Mouse (Mus musculus) lung, embryonic 14.5 days (tissue): ENCODE data around the gene Aff1. TPM values are rescaled to one million over a fixed set of nuclear protein-coding genes. Genes with fewer than 3 reads are reported as not detected.

Experiments used
- ATAC-seq: fragments of 200-750 bp; cut with Nextera tagmentation; 2 replicates; pipeline ENCODE4 v1.8.0; 2017; ENCODE audit warnings: mild to moderate bottlenecking, moderate TSS enrichment, moderate library complexity; ENCODE audit not compliant: insufficient read depth
- DNase-seq: peaks from one replicate; pipeline ENCODE4 v3.0.0-alpha.2; 2015
- H3K27ac ChIP-seq: fragments of 300-500 bp; sonication (generic); 2 replicates; pipeline ENCODE4 v1.5.1; 2014; ENCODE audit warnings: low read depth, mild to moderate bottlenecking, moderate library complexity
- H3K27me3 ChIP-seq: fragments of 300-500 bp; sonication (generic); 2 replicates; pipeline ENCODE4 v1.6.1; 2014; ENCODE audit warnings: low read length, control low read depth; ENCODE audit not compliant: insufficient read depth
- H3K36me3 ChIP-seq: fragments of 300-500 bp; sonication (generic); 2 replicates; pipeline ENCODE4 v1.6.1; 2014; ENCODE audit warnings: control low read depth; ENCODE audit not compliant: insufficient read depth
- H3K4me1 ChIP-seq: fragments of 300-500 bp; sonication (generic); 2 replicates; pipeline ENCODE4 v1.6.1; 2014; ENCODE audit warnings: antibody characterized with exemption, control low read depth; ENCODE audit not compliant: insufficient read depth
- H3K4me2 ChIP-seq: fragments of 300-500 bp; sonication (generic); 2 replicates; pipeline ENCODE4 v1.6.1; 2014; ENCODE audit warnings: mild to moderate bottlenecking
- H3K4me3 ChIP-seq: fragments of 300-500 bp; sonication (generic); 2 replicates; pipeline ENCODE4 v1.5.1; 2014; ENCODE audit warnings: low read depth, low read length
- H3K9ac ChIP-seq: fragments of 300-500 bp; sonication (generic); 2 replicates; pipeline ENCODE4 v1.6.1; 2014
- H3K9me3 ChIP-seq: fragments of 300-500 bp; sonication (generic); 2 replicates; pipeline ENCODE4 v1.6.1; 2016; ENCODE audit warnings: low read depth, low read length, control low read depth
- CTCF ChIP-seq: IDR thresholded peaks from 2 replicates; pipeline ENCODE4 v1.5.1; 2016; ENCODE audit warnings: antibody characterized with exemption, low read depth
- WGBS: fragments of 180-500 bp; shearing (Covaris S2); extraction: QIAGEN DNeasy Blood & Tissue Kit; methylation state at CpG from one replicate; pipeline ENCODE4 v1.1.7; 2014; 5-methylcytosine and 5-hydroxymethylcytosine counted together
- polyA plus RNA-seq: library from polyadenylated mRNA; unstranded; fragments of >200 nt; fragmentation: Nextera tagmentation; extraction: Ambion mirVana; gene quantifications from 2 replicates; pipeline ENCODE4 v1.2.1, GENCODE M21; 2014

Aff1 gene
- polyA plus RNA-seq, 1 experiment from 2014 or later: 7.1 TPM

DNA sequence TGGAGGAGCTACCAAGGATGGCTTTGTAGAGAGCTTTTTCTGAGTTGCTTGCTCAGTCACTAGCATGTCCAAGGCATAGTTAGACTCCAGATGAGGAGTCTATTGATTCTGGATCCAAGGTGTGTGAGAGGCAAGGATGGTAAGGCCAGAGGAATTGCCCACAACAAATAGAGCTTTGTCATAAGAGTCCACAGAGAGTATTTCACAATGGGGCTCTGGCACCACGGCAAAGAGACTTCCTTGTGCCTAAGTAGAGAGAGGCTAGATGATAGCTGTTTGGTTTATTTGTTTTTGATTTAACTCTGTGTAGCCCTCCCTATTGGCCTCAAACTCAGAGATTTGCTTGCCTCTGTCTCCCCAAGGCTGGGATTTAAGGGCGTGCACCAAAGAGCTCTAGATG, 54.9 kb downstream of the Aff1 start:
- no peak for DNase-seq
- TF ChIP-seq CTCF: no peak
- no peaks in the 10 kb centered on the region for H3K4me1 ChIP-seq
- no peaks in the 10 kb centered on the region for H3K36me3 ChIP-seq
- H3K27me3 ChIP-seq: no peaks in the 10 kb centered on the region
- no peak for ATAC-seq
- H3K4me3 ChIP-seq: no peak overlapping the region
- H3K4me2 ChIP-seq: no peak overlapping the region
- H3K9me3 ChIP-seq: no peaks in the 10 kb centered on the region
- 71% methylated on average over 2 of the region's 2 CpGs for WGBS
- H3K9ac ChIP-seq: no peak overlapping the region
- no peak overlapping the region for H3K27ac ChIP-seq

DNA sequence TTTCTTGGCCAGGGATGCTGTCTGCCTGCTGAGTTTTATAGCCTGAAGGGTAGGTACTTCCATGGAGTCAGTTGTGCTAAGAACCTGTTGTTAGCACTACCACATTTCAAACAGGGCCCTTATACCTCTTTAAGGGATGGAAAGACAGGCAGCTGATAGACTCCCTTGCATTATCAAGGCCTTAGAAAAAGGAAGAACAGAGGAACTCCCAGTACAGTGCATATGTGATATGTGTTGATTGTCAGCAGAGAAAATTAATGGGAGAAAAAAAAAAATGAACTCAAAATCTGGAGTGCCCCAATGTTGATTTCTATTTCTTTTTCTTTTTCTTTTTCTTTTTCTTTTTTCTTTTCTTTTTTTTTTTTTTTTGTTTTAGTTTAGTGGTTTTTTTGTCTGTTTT, 56.2 kb downstream of the Aff1 start:
- ATAC-seq (no peak), DNase-seq (no peak)
- Histone ChIP-seq H3K36me3 (no peaks in the 10 kb centered on the region), H3K27me3 (no peaks in the 10 kb centered on the region), H3K4me3 (no peak overlapping the region), H3K9ac (no peak overlapping the region), H3K4me1 (peaks cover 5% of the 10 kb centered on the region; the same call in 1 of the 2 replicates), H3K27ac (no peak overlapping the region), H3K9me3 (no peaks in the 10 kb centered on the region), H3K4me2 (no peak overlapping the region)
- no peak for TF ChIP-seq CTCF

DNA sequence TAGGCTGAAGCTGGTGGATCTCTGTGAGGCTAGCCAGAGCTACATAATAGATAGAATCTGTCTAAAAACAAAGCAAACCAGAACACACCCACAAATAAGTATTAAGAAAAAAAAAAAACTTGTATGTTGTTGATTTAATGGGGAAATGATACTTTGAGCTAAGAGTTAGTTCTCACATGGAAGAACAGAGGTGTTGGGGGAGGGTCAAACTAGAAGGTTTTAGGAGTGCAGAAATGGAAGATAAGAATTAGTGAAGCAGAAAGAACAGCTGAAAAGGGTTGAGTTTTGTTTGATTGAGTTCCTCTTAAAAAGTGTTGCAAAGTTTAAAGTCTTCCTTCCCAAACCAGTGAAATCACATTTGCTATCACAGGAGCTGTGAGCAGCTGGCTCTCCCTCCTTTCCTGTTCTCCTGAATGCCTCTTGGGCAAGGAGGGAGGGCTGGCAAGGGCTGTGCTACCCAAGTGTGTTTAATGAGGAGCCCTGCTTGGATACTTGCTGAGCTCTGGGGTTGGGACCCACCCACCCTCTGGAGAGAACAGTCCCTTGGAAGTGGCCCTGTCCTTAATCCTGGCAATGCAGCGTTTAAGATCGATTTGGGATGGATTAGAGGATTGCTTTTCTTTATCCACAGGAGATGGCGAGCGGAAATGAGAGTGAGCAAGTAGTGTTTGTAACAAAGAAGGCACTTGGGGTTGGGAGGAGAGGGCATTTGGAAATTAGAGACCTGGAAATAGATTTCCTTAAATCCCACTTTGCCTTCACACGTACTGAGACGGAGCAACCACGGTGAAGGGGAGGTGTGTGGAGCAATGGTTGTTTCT, 57.5 kb downstream of the Aff1 start:
- DNase-seq (no peak), ATAC-seq (no peak)
- H3K27me3 ChIP-seq: no peaks in the 10 kb centered on the region
- H3K36me3 ChIP-seq: no peaks in the 10 kb centered on the region
- no peak for TF ChIP-seq CTCF
- H3K9ac ChIP-seq: no peak overlapping the region
- no peak overlapping the region for H3K27ac ChIP-seq
- H3K4me3 ChIP-seq: no peak overlapping the region
- H3K4me1 ChIP-seq: peaks cover 5% of the 10 kb centered on the region; the same call in 1 of the 2 replicates
- H3K4me2 ChIP-seq: no peak overlapping the region
- WGBS: 67% methylated on average over 7 of the region's 7 CpGs
- H3K9me3 ChIP-seq: no peaks in the 10 kb centered on the region

DNA sequence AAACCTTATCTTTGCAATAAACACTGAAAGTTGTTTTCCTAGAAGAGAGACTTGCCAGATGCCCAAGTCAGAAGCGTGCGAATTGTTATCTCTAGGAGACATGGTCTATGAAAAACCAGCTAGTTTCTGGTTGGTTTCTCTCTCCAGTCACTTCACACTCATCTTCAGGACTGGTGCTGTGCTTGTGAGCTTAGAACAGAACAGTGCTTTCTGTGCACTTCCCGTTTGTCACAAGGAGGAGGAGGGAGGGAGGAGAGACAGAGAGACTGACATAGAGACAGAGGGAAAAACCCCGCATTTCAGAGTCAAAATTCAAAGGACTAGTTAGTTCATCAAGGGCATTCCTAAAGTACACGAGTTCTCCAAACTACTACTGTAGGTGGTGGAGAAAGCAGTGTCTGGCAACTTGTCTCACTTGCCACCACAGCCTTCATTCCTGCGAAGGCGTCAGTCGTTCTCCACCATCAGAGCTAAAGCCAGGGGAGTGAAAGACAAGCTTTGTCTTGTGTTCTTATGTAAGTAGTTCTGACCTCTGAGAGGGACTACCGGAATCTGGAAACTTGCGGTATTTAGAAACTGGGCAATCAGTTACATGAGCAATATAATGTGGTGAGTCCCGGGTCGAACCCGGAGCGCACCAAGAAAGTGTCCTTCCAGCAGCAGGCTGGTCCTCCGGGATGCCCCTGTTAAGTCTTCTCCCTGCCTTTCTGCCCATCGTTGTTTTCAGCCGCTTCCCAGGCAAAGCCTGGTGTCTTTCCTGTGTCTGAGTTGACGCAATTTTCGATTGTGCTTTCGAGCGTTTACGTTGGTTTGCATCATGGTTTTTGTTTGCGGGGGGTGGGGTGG, 60.7 kb downstream of the Aff1 start:
- H3K9me3 ChIP-seq: no peaks in the 10 kb centered on the region
- H3K4me2 ChIP-seq: peak overlapping the region; percentile 93
- peaks cover 5% of the 10 kb centered on the region; the same call in 1 of the 2 replicates for H3K4me1 ChIP-seq
- H3K36me3 ChIP-seq: no peaks in the 10 kb centered on the region
- ATAC-seq (peak; percentile 12; the same call in 1 of the 2 replicates), DNase-seq (peak; percentile 44)
- H3K4me3 ChIP-seq: peak overlapping the region; percentile 72
- H3K27ac ChIP-seq: peak overlapping the region; percentile 92
- H3K9ac ChIP-seq: peak overlapping the region; percentile 75
- WGBS: 1% methylated on average over 23 of the region's 23 CpGs
- no peak for TF ChIP-seq CTCF
- H3K27me3 ChIP-seq: no peaks in the 10 kb centered on the region

DNA sequence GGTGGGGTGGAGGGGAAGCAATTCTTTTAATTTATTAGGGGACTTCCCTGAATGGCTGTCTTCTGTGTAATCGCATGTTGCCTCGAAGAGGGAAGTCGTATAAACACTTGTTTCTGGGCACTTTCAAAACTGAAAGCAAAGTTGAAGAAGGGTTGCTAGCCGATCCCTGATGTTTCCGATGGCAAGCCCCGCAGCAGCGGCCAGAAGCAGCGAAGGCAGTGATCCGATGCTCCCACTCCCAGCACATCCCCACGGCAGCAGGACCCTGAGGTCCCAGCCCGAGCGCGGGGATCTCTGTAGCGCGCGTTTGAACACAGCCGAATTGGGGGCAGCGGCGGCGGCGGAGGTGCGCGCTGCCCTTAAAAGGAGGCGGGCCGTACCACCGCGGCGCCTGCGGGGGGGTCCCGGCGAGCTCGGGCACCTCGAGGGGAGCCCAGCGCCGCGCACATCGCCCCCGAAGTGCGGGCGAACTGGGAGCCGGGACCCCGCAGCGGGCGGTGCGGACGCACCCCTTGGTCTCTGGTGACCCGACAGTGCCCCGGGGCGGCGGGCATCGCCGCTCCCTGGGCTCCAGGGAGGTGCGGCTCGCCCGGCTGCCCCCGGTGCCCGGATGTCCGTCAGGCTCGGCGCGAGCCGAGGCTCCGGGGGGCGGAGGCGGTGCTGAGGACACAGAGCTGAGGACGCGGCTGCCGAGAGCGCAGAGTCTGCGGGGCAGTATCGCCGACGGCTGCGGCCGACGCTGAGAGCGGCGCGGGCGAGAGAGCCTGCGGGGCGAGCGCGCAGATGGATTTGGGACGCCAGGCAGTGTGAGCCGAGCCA, 61.5 kb downstream of the Aff1 start:
- H3K4me1 ChIP-seq: peaks cover 5% of the 10 kb centered on the region; the same call in 1 of the 2 replicates
- DNase-seq (peak; percentile 93), ATAC-seq (peak; percentile 98)
- H3K4me2 ChIP-seq: peak overlapping the region; percentile 93
- peak overlapping the region; percentile 92 for H3K27ac ChIP-seq
- H3K4me3 ChIP-seq: peak overlapping the region; percentile 72
- under 1% methylated on average over 68 of the region's 86 CpGs for WGBS
- H3K9ac ChIP-seq: peak overlapping the region; percentile 75
- no peaks in the 10 kb centered on the region for H3K9me3 ChIP-seq
- no peaks in the 10 kb centered on the region for H3K27me3 ChIP-seq
- H3K36me3 ChIP-seq: no peaks in the 10 kb centered on the region
- TF ChIP-seq CTCF: no peak

DNA sequence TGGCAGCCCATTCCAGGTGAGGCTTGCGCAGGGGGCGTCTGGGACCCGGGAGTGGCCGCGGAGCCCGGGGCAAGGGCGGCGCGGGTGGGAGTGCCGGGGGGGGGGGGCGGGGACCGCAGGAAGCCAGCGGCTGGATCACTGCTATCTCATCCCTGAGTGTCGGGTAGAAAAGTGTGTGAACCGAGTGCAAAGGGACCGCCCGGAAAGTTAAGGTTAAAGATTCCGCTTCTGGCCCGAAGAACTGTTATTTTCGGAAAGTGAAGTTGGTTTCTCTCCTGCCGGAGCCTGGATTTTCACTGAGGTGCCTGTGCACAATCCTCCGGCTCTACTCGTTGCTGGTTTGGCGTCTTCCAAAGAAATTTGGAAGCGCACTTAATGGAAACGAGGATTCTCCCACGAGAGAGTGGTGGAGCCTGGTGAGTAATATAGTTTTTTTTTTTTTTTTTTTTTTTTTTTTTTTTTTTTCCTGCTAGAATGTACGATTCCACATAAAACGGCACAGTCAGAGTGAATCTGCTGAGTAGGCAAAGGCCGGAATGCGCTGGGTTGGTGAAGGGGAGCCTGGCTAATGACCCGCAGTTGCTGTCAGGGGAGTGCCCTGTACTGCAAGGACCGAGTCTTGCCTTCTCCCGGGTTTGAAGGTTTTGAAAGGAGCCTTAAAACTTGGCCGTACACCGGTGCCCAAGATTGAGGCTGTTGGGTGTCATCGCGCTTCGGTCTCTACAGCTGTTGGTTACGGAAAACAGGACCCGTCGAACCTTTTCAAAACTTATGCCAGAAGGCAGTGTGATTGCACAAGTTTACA, 62.4 kb downstream of the Aff1 start:
- H3K27ac ChIP-seq: peak overlapping the region; percentile 92

More for the DNA sequence above, 62.4 kb downstream of the Aff1 start:
- no peaks in the 10 kb centered on the region for H3K27me3 ChIP-seq
- peak overlapping the region; percentile 75 for H3K9ac ChIP-seq
- no peaks in the 10 kb centered on the region for H3K9me3 ChIP-seq
- H3K4me2 ChIP-seq: peak overlapping the region; percentile 93
- DNase-seq: peak; percentile 74
- no peaks in the 10 kb centered on the region for H3K36me3 ChIP-seq
- peaks cover 7% of the 10 kb centered on the region for H3K4me1 ChIP-seq
- TF ChIP-seq CTCF: no peak
- H3K4me3 ChIP-seq: peak overlapping the region; percentile 72
- ATAC-seq: peak; percentile 73
- 2% methylated on average over 36 of the region's 42 CpGs for WGBS
